Comparison of ENCODE assay signal across 27 mouse cellular contexts in the genomic region with DNA sequence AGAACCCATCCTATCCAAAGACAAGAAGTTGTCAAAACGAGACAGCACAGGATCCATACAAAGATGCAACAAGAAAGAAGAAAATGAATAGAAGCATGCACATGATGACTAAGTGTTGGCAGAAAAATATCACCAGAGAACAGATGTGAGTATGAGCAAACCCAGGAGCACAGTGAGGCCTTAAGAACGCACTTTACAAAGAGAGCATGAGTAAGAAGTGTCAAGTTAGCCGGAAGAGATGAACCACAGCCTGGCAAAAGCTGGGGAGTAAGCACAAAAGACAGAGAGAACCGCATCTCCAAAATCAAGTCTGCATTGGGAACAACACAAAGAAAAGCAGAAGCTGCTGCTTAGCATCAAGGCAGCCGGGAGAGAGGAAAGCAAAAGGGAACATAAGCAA.
A peak's percentile ranks its signal among the peaks of the same experiment; 100 is the strongest.
DNase-seq lines count a peak whose midpoint lies in the region; ATAC-seq and TF ChIP-seq lines count a peak whose summit lies in the region.
"Had no signal": no experiment of that assay in that cellular context is flagged by ENCODE, and none has a peak within 500 bp of the region (broad histone marks: within the 10 kb centered on the region; RNA-seq: fewer than 3 reads in every experiment).

No protein-coding gene starts in this region.

- TF ChIP-seq CTCF in left cerebral cortex, adult 2 months (IDR thresholded peaks at IDR 0.05), result no peak

- peak; percentile 91 for ATAC-seq in frontal cortex, adult (ENCODE audit: low TSS enrichment)
- ATAC-seq: intestine, embryonic 16.5 days; midbrain, embryonic 16.5 days; Patski had no signal

- H3K27ac ChIP-seq in left cerebral cortex, adult 2 months, result peak overlapping the region; percentile 44
- H3K27ac ChIP-seq: embryonic facial prominence, embryonic 15.5 days; forebrain, embryonic 12.5 days; hindbrain, embryonic 13.5 days; limb, embryonic 12.5 days; liver, embryonic 15.5 days had no signal

- intact Hi-C loops in left cerebral cortex, adult 2 months (cut with DNase I), result loop anchor here (5.0 kb wide), 1 partner anchor 226 kb away; no protein-coding TSS in a partner anchor

- no peak for DNase-seq in frontal cortex, postnatal 10 days (ENCODE audit: low spot score in 2 of 2)
- DNase-seq in left cerebral cortex, adult 2 months (ENCODE audit: extremely low spot score in 1 of 2, low spot score in 2 of 2), result peak; percentile 9 to 15
- DNase-seq in left cerebral cortex, adult 11 months (ENCODE audit: low spot score), result no peak
- peak; percentile 29 to 30 for DNase-seq in frontal cortex, postnatal 36 days (ENCODE audit: low spot score in 2 of 2)
- peak; percentile 39 for DNase-seq in right cerebral cortex, postnatal 25 days
- no peak for DNase-seq in embryo, embryonic 9.5 days (ENCODE audit: extremely low spot score)
- no peak for DNase-seq in cerebellum, adult 9-10 months
- DNase-seq: adrenal gland, postnatal 10 days; cerebellum, adult 11 months; cerebellum, adult 9-11 months; embryo, embryonic 11 days; gastrocnemius, postnatal 36 days; heart, adult 18-20 months; heart, postnatal 36 days; kidney, adult 9 months; kidney, postnatal 14 days; lung, postnatal 36 days; thymus, postnatal 4 days had no signal

- H3K4me3 ChIP-seq in left cerebral cortex, adult 2 months, result no peak overlapping the region
- H3K4me3 ChIP-seq: embryonic facial prominence, embryonic 15.5 days; forebrain, embryonic 12.5 days; hindbrain, embryonic 13.5 days; limb, embryonic 12.5 days; liver, embryonic 15.5 days had no signal

Comparison
In these comparisons a context has a peak if more than half of its experiments do, and no peak if none do; other contexts are left out.
1. DNase-seq: peak in left cerebral cortex, adult 2 months (2 of 2), frontal cortex, postnatal 36 days (2 of 2) and right cerebral cortex, postnatal 25 days (single experiment); none in frontal cortex, postnatal 10 days (0 of 2), left cerebral cortex, adult 11 months (single experiment), embryo, embryonic 9.5 days (single experiment) and cerebellum, adult 9-10 months (single experiment).